1 mouse cellular context compared by ENCODE assay signal in genomic region chr6:115485635-115486034, GRCm38 (mm10).
TF ChIP-seq lines count a peak whose summit lies in the region.

No protein-coding gene starts in this region.

TF ChIP-seq in MEL, 35 proteins besides CTCF, POLR2A, EP300 and RAD21 (continued from another document):
- TF ChIP-seq ZKSCAN1 (IDR thresholded peaks at IDR 0.05; ENCODE audit: low read depth, low read length): no peak
TF ChIP-seq in MEL: peak in this region for 4.
